14 mouse cellular contexts compared by ENCODE assay signal in the genomic region with DNA sequence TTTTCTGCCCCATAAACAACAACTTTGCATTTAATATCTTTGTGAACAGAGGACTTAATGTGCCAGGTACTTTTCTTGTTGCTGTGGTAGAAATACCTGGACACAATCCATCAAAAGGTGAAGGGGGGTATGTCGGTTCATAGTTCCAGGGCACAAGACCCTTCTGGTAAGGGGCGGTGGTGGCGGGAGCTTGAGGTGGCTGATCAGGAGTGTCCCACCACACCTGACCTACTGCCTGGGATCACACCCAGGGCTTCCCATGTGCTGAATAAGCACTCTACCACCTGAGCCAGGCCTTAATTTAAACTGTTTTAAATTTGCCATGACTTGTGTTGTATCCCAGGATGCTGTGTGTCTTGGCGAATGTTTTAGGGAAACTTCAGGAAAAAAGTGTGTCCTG. TPM values are rescaled to one million over a fixed set of nuclear protein-coding genes. Genes with fewer than 3 reads are reported as not detected.
DNase-seq lines count a peak whose midpoint lies in the region; ATAC-seq and TF ChIP-seq lines count a peak whose summit lies in the region.
"Had no signal": no experiment of that assay in that cellular context is flagged by ENCODE, and none has a peak within 500 bp of the region (broad histone marks: within the 10 kb centered on the region; RNA-seq: fewer than 3 reads in every experiment).

No protein-coding gene starts in this region.

- peaks cover 44% of the 10 kb centered on the region for H3K4me1 ChIP-seq in embryonic facial prominence, embryonic 13.5 days
- peaks cover 46% of the 10 kb centered on the region for H3K4me1 ChIP-seq in embryonic facial prominence, embryonic 10.5 days
- peaks cover 56% of the 10 kb centered on the region for H3K4me1 ChIP-seq in hindbrain, embryonic 13.5 days (replicated peaks)
- H3K4me1 ChIP-seq in hindbrain, embryonic 12.5 days, result peaks cover 39% of the 10 kb centered on the region
- peaks cover 34% of the 10 kb centered on the region for H3K4me1 ChIP-seq in embryonic facial prominence, embryonic 14.5 days (ENCODE audit: control insufficient read depth, insufficient read depth, low read length)
- peaks cover 61% of the 10 kb centered on the region for H3K4me1 ChIP-seq in liver, postnatal 0 days (ENCODE audit: insufficient read depth)
- H3K4me1 ChIP-seq in midbrain, embryonic 14.5 days (ENCODE audit: control insufficient read depth, insufficient read depth, low read length), result peaks cover 41% of the 10 kb centered on the region

- H3K4me3 ChIP-seq in embryonic facial prominence, embryonic 13.5 days, result no peak overlapping the region
- no peak overlapping the region for H3K4me3 ChIP-seq in embryonic facial prominence, embryonic 10.5 days
- no peak overlapping the region for H3K4me3 ChIP-seq in hindbrain, embryonic 13.5 days
- no peak overlapping the region for H3K4me3 ChIP-seq in hindbrain, embryonic 12.5 days
- no peak overlapping the region for H3K4me3 ChIP-seq in embryonic facial prominence, embryonic 14.5 days (ENCODE audit: low read depth, low read length)
- no peak overlapping the region for H3K4me3 ChIP-seq in liver, postnatal 0 days (ENCODE audit: low read depth, low read length)
- no peak overlapping the region for H3K4me3 ChIP-seq in midbrain, embryonic 14.5 days (replicated peaks; ENCODE audit: low read depth, low read length)

- TF ChIP-seq CTCF in liver, postnatal 0 days (IDR thresholded peaks at IDR 0.05; ENCODE audit: low read depth), result no peak

- peak overlapping the region; percentile 90; the same call in 1 of the 2 replicates for H3K27ac ChIP-seq in embryonic facial prominence, embryonic 13.5 days
- H3K27ac ChIP-seq in embryonic facial prominence, embryonic 10.5 days (replicated peaks), result no peak overlapping the region
- H3K27ac ChIP-seq in hindbrain, embryonic 13.5 days, result no peak overlapping the region
- H3K27ac ChIP-seq in hindbrain, embryonic 12.5 days, result no peak overlapping the region
- H3K27ac ChIP-seq in embryonic facial prominence, embryonic 14.5 days (replicated peaks; ENCODE audit: low read depth, low read length), result no peak overlapping the region
- peak overlapping the region; percentile 97 for H3K27ac ChIP-seq in liver, postnatal 0 days (ENCODE audit: low read depth)
- H3K27ac ChIP-seq in midbrain, embryonic 14.5 days (replicated peaks; ENCODE audit: low read depth, low read length), result no peak overlapping the region

- no peaks in the 10 kb centered on the region for H3K27me3 ChIP-seq in embryonic facial prominence, embryonic 13.5 days
- no peaks in the 10 kb centered on the region for H3K27me3 ChIP-seq in embryonic facial prominence, embryonic 10.5 days (replicated peaks; ENCODE audit: low read depth, poor library complexity, severe bottlenecking)
- H3K27me3 ChIP-seq in hindbrain, embryonic 13.5 days, result no peaks in the 10 kb centered on the region
- no peaks in the 10 kb centered on the region for H3K27me3 ChIP-seq in hindbrain, embryonic 12.5 days
- no peaks in the 10 kb centered on the region for H3K27me3 ChIP-seq in embryonic facial prominence, embryonic 14.5 days (replicated peaks; ENCODE audit: control insufficient read depth, insufficient read depth, low read length)
- H3K27me3 ChIP-seq in liver, postnatal 0 days (ENCODE audit: insufficient read depth, low read length), result no peaks in the 10 kb centered on the region
- no peaks in the 10 kb centered on the region for H3K27me3 ChIP-seq in midbrain, embryonic 14.5 days (ENCODE audit: control insufficient read depth, insufficient read depth, low read length)

- H3K9ac ChIP-seq in embryonic facial prominence, embryonic 13.5 days, result no peak overlapping the region
- peak overlapping the region; percentile 86; the same call in 1 of the 2 replicates for H3K9ac ChIP-seq in hindbrain, embryonic 13.5 days
- no peak overlapping the region for H3K9ac ChIP-seq in hindbrain, embryonic 12.5 days
- no peak overlapping the region for H3K9ac ChIP-seq in embryonic facial prominence, embryonic 14.5 days (ENCODE audit: low read depth, low read length)
- peak overlapping the region; percentile 45 for H3K9ac ChIP-seq in liver, postnatal 0 days (replicated peaks)
- H3K9ac ChIP-seq in midbrain, embryonic 14.5 days (replicated peaks; ENCODE audit: low read length), result no peak overlapping the region
- H3K9ac ChIP-seq: forebrain, postnatal 0 days had no signal

- no peak for DNase-seq in embryonic facial prominence, embryonic 10.5 days (ENCODE audit: low spot score)
- DNase-seq in embryonic facial prominence, embryonic 14.5 days (ENCODE audit: low spot score), result no peak
- DNase-seq in liver, postnatal 0 days, result no peak
- no peak for DNase-seq in midbrain, embryonic 14.5 days
- no peak for DNase-seq in thymus, postnatal 36 days
- DNase-seq: forebrain, postnatal 0 days had no signal

- H3K4me2 ChIP-seq in embryonic facial prominence, embryonic 13.5 days, result 0 out of 2 replicates have a peak overlapping the region, but pooled peaks have one; percentile 86
- peak overlapping the region; percentile 79 for H3K4me2 ChIP-seq in hindbrain, embryonic 13.5 days
- H3K4me2 ChIP-seq in hindbrain, embryonic 12.5 days (replicated peaks), result no peak overlapping the region
- peak overlapping the region; percentile 18; the same call in 1 of the 2 replicates for H3K4me2 ChIP-seq in embryonic facial prominence, embryonic 14.5 days (ENCODE audit: low read depth, low read length)
- peak overlapping the region; percentile 78; the same call in 1 of the 2 replicates for H3K4me2 ChIP-seq in liver, postnatal 0 days (ENCODE audit: low read depth, low read length)
- H3K4me2 ChIP-seq in midbrain, embryonic 14.5 days (ENCODE audit: low read length), result no peak overlapping the region

- H3K9me3 ChIP-seq in embryonic facial prominence, embryonic 13.5 days, result no peaks in the 10 kb centered on the region
- no peaks in the 10 kb centered on the region for H3K9me3 ChIP-seq in embryonic facial prominence, embryonic 10.5 days
- no peaks in the 10 kb centered on the region for H3K9me3 ChIP-seq in hindbrain, embryonic 13.5 days
- no peaks in the 10 kb centered on the region for H3K9me3 ChIP-seq in hindbrain, embryonic 12.5 days (replicated peaks)
- no peaks in the 10 kb centered on the region for H3K9me3 ChIP-seq in embryonic facial prominence, embryonic 14.5 days (ENCODE audit: control insufficient read depth, low read length)
- no peaks in the 10 kb centered on the region for H3K9me3 ChIP-seq in liver, postnatal 0 days (ENCODE audit: low read length)
- no peaks in the 10 kb centered on the region for H3K9me3 ChIP-seq in midbrain, embryonic 14.5 days (ENCODE audit: control insufficient read depth, low read length)

- no peak for ATAC-seq in embryonic facial prominence, embryonic 13.5 days (ENCODE audit: insufficient number of reproducible peaks, insufficient read depth, low FRiP score, low TSS enrichment, low read depth)
- ATAC-seq in hindbrain, embryonic 13.5 days (ENCODE audit: low FRiP score), result no peak
- no peak for ATAC-seq in hindbrain, embryonic 12.5 days (ENCODE audit: low FRiP score)
- ATAC-seq in embryonic facial prominence, embryonic 14.5 days (ENCODE audit: low read depth), result no peak
- no peak for ATAC-seq in liver, postnatal 0 days
- ATAC-seq in midbrain, embryonic 14.5 days (ENCODE audit: low FRiP score, low TSS enrichment), result no peak
- ATAC-seq: forebrain, postnatal 0 days had no signal

- 0 out of 2 replicates have a peak, but pooled peaks cover 3% of the 10 kb centered on the region for H3K36me3 ChIP-seq in embryonic facial prominence, embryonic 13.5 days
- peaks cover 10% of the 10 kb centered on the region for H3K36me3 ChIP-seq in embryonic facial prominence, embryonic 10.5 days (replicated peaks)
- H3K36me3 ChIP-seq in hindbrain, embryonic 13.5 days, result no peaks in the 10 kb centered on the region
- no peaks in the 10 kb centered on the region for H3K36me3 ChIP-seq in hindbrain, embryonic 12.5 days
- H3K36me3 ChIP-seq in embryonic facial prominence, embryonic 14.5 days (ENCODE audit: control insufficient read depth, insufficient read depth, low read length), result no peaks in the 10 kb centered on the region
- no peaks in the 10 kb centered on the region for H3K36me3 ChIP-seq in liver, postnatal 0 days (replicated peaks; ENCODE audit: insufficient read depth, low read length)
- no peaks in the 10 kb centered on the region for H3K36me3 ChIP-seq in midbrain, embryonic 14.5 days (ENCODE audit: control insufficient read depth, insufficient read depth, low read length)

- WGBS in embryonic facial prominence, embryonic 13.5 days, result 94% methylated on average over 4 of the region's 4 CpGs
- WGBS in embryonic facial prominence, embryonic 10.5 days, result 90% methylated on average over 4 of the region's 4 CpGs
- 94% methylated on average over 4 of the region's 4 CpGs for WGBS in hindbrain, embryonic 13.5 days
- WGBS in hindbrain, embryonic 12.5 days, result 90% methylated on average over 4 of the region's 4 CpGs
- 93% methylated on average over 4 of the region's 4 CpGs for WGBS in embryonic facial prominence, embryonic 14.5 days
- WGBS in liver, postnatal 0 days (ENCODE audit: insufficient replicate concordance), result 89% methylated on average over 4 of the region's 4 CpGs
- WGBS in midbrain, embryonic 14.5 days, result 97% methylated on average over 4 of the region's 4 CpGs

- no peak for TF ChIP-seq EP300 in liver, postnatal 0 days (IDR thresholded peaks at IDR 0.05; ENCODE audit: low read depth)

RNA-seq across cellular contexts. Expression of a gene that starts 2.6 kb away (rescaled TPM):
- 36.4 and 36.8 TPM in 2 replicates for polyA plus RNA-seq in embryonic facial prominence, embryonic 13.5 days (2015; fragmentation: Nextera tagmentation; extraction: Ambion mirVana)
- polyA plus RNA-seq in embryonic facial prominence, embryonic 10.5 days (2016; fragmentation: Nextera tagmentation; extraction: Ambion mirVana), result 37.6 and 40.8 TPM in 2 replicates
- polyA plus RNA-seq in hindbrain, embryonic 13.5 days (2015; fragmentation: Nextera tagmentation; extraction: Ambion mirVana), result 33.8 and 34.7 TPM in 2 replicates
- 36.6 and 37.5 TPM in 2 replicates for polyA plus RNA-seq in hindbrain, embryonic 12.5 days (2016; fragmentation: Nextera tagmentation; extraction: Ambion mirVana)
- 34.8 and 35.9 TPM in 2 replicates for polyA plus RNA-seq in embryonic facial prominence, embryonic 14.5 days (2014; fragmentation: Nextera tagmentation; extraction: Ambion mirVana)
- polyA plus RNA-seq in liver, postnatal 0 days (2015; fragmentation: Nextera tagmentation; extraction: Ambion mirVana), result 8.2 and 9.4 TPM in 2 replicates
- 27.3 and 32.1 TPM in 2 replicates for polyA plus RNA-seq in midbrain, embryonic 14.5 days (2014; fragmentation: Nextera tagmentation; extraction: Ambion mirVana)

RNA-seq across cellular contexts. Expression of a gene that starts 13.2 kb away (rescaled TPM):
- not detected in 2 replicates for polyA plus RNA-seq in embryonic facial prominence, embryonic 13.5 days (2015; fragmentation: Nextera tagmentation; extraction: Ambion mirVana)
- not detected in 2 replicates for polyA plus RNA-seq in embryonic facial prominence, embryonic 10.5 days (2016; fragmentation: Nextera tagmentation; extraction: Ambion mirVana)
- not detected in 2 replicates for polyA plus RNA-seq in hindbrain, embryonic 13.5 days (2015; fragmentation: Nextera tagmentation; extraction: Ambion mirVana)
- not detected in 2 replicates for polyA plus RNA-seq in hindbrain, embryonic 12.5 days (2016; fragmentation: Nextera tagmentation; extraction: Ambion mirVana)
- polyA plus RNA-seq in embryonic facial prominence, embryonic 14.5 days (2014; fragmentation: Nextera tagmentation; extraction: Ambion mirVana), result 0.14 TPM in 1 of 2 replicates, not detected in the other
- 0.07 TPM in 1 of 2 replicates, not detected in the other for polyA plus RNA-seq in liver, postnatal 0 days (2015; fragmentation: Nextera tagmentation; extraction: Ambion mirVana)
- polyA plus RNA-seq in midbrain, embryonic 14.5 days (2014; fragmentation: Nextera tagmentation; extraction: Ambion mirVana), result not detected in 2 replicates
- polyA plus RNA-seq: cerebellum, adult 2 months; forebrain, postnatal 0 days; intestine, embryonic 14.5 days; limb, embryonic 11.5 days; macrophage; spleen, adult 2 months had no signal

RNA-seq across cellular contexts. Expression of a gene that starts 47.7 kb away (rescaled TPM):
- 0.41 and 0.42 TPM in 2 replicates for polyA plus RNA-seq in embryonic facial prominence, embryonic 13.5 days (2015; fragmentation: Nextera tagmentation; extraction: Ambion mirVana)
- polyA plus RNA-seq in embryonic facial prominence, embryonic 10.5 days (2016; fragmentation: Nextera tagmentation; extraction: Ambion mirVana), result 0.15 and 0.19 TPM in 2 replicates
- 0.21 and 0.35 TPM in 2 replicates for polyA plus RNA-seq in hindbrain, embryonic 13.5 days (2015; fragmentation: Nextera tagmentation; extraction: Ambion mirVana)
- polyA plus RNA-seq in hindbrain, embryonic 12.5 days (2016; fragmentation: Nextera tagmentation; extraction: Ambion mirVana), result 0.17 and 0.31 TPM in 2 replicates
- 0.58 and 0.78 TPM in 2 replicates for polyA plus RNA-seq in embryonic facial prominence, embryonic 14.5 days (2014; fragmentation: Nextera tagmentation; extraction: Ambion mirVana)
- 0.16 and 0.17 TPM in 2 replicates for polyA plus RNA-seq in liver, postnatal 0 days (2015; fragmentation: Nextera tagmentation; extraction: Ambion mirVana)
- polyA plus RNA-seq in midbrain, embryonic 14.5 days (2014; fragmentation: Nextera tagmentation; extraction: Ambion mirVana), result 0.16 and 0.25 TPM in 2 replicates
- polyA plus RNA-seq: intestine, embryonic 14.5 days; limb, embryonic 11.5 days had no signal

RNA-seq across cellular contexts. Expression of a gene that starts 57.1 kb away (rescaled TPM):
- 3.1 and 3.8 TPM in 2 replicates for polyA plus RNA-seq in embryonic facial prominence, embryonic 13.5 days (2015; fragmentation: Nextera tagmentation; extraction: Ambion mirVana)
- polyA plus RNA-seq in embryonic facial prominence, embryonic 10.5 days (2016; fragmentation: Nextera tagmentation; extraction: Ambion mirVana), result 1.8 and 2.0 TPM in 2 replicates
- polyA plus RNA-seq in hindbrain, embryonic 13.5 days (2015; fragmentation: Nextera tagmentation; extraction: Ambion mirVana), result 0.53 and 0.82 TPM in 2 replicates
- polyA plus RNA-seq in hindbrain, embryonic 12.5 days (2016; fragmentation: Nextera tagmentation; extraction: Ambion mirVana), result 0.48 and 0.74 TPM in 2 replicates
- 1.5 and 1.8 TPM in 2 replicates for polyA plus RNA-seq in embryonic facial prominence, embryonic 14.5 days (2014; fragmentation: Nextera tagmentation; extraction: Ambion mirVana)
- polyA plus RNA-seq in liver, postnatal 0 days (2015; fragmentation: Nextera tagmentation; extraction: Ambion mirVana), result 18.2 and 19.9 TPM in 2 replicates
- 0.53 and 0.83 TPM in 2 replicates for polyA plus RNA-seq in midbrain, embryonic 14.5 days (2014; fragmentation: Nextera tagmentation; extraction: Ambion mirVana)
- polyA plus RNA-seq: macrophage had no signal

Comparison
In these comparisons a context has a peak if more than half of its experiments do, and no peak if none do; other contexts are left out.
1. H3K27ac ChIP-seq: peak in embryonic facial prominence, embryonic 13.5 days (single experiment) and liver, postnatal 0 days (single experiment); none in embryonic facial prominence, embryonic 10.5 days (single experiment), hindbrain, embryonic 13.5 days (single experiment), hindbrain, embryonic 12.5 days (single experiment), embryonic facial prominence, embryonic 14.5 days (single experiment) and midbrain, embryonic 14.5 days (single experiment).
2. H3K4me2 ChIP-seq: peak in embryonic facial prominence, embryonic 13.5 days (single experiment), hindbrain, embryonic 13.5 days (single experiment), embryonic facial prominence, embryonic 14.5 days (single experiment) and liver, postnatal 0 days (single experiment); none in hindbrain, embryonic 12.5 days (single experiment) and midbrain, embryonic 14.5 days (single experiment).
3. H3K9ac ChIP-seq: peak in hindbrain, embryonic 13.5 days (single experiment) and liver, postnatal 0 days (single experiment); none in embryonic facial prominence, embryonic 13.5 days (single experiment), hindbrain, embryonic 12.5 days (single experiment), embryonic facial prominence, embryonic 14.5 days (single experiment) and midbrain, embryonic 14.5 days (single experiment).